Mouse (Mus musculus) c-Kit-positive CD71-negative TER-119-negative erythroid progenitor cells, embryonic 14.5 days (primary cell): Measurements from ENCODE around the gene Kcnc1.

ENCODE experiments used
- DNase-seq: peaks from one replicate; pipeline ENCODE4 v3.0.0-alpha.2; 2013; ENCODE audit warnings: low read depth

The Kcnc1 gene

DNA sequence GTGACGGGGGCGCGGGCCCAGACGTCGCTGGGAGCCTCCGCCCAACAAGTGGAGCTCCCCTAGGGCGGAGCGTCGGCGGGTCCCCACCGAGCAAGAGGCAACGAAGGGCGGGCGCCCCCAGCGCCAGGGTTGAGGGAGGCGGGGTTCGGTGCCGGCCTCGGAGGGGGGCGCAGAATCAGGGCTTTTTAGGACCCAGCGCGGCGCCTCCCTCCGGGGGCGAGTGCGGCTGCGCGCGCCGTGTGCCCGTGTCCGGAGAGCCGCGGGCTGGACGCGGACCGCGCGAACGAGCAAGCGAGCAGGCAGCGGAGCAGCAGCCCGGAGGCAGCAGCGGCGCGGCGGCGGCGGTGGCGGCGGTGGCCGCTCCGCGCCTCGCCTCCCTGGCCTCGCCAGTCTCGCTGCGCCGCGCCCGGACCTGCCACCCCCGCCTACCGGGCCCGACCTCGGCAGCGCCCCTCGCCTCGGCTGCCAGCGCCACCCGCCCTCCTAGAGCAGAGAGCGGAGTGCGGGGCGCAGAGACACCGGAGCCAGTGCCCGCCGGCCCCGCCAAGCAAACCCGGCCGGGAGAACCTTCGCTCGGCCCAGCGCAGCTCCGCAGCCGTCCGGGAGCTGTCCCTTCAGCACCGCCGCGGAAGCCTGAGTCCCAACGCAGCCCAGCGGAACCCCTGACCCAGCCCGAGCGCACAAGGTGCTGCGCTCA, at the start of gene Kcnc1:
Kcnc1 (plus strand) TSS at position 267 of the 697 bp plus-strand sequence.
- peak; percentile 56 for DNase-seq

DNA sequence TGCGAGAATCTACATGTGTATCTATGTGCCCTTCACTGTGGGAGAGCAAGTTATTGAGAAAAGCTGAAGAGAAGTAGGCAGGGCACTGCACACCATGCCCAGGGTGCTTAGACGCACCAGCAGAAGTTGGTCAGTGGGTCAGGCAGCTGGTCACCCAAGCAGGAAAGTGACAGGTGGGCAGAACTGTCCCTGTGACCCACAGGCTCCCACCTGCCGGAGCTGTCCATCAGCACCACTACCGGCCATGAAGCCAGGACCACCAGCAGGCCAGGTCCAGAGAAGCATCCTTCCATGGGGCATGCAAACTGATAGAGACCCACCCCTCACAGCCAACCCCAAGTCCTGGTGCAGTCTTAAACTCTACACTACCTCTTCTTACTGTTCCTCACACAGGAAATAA, 48.6 kb upstream of the Kcnc1 start:
- no peak for DNase-seq

DNA sequence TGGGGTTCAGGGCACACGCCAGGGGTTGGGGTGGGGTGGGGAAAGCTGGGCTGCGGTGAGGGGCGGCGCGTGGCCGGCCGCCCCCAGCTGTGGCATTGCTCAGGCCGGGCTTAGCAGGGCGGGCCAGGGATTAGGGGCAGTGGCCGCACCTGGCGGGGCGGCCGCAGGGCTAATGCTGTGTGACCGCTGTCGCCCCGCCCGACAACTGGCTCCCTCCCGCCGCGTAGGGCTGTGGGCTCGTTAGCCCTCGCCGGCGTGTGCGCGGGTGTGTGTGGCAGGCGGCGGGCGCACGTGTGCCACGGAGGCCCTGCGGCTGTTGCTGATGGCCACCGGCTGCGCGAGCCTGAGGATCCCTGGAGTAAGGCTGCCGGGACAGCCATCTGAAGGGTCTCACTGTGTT, 47.5 kb upstream of the Kcnc1 start:
- DNase-seq: no peak

DNA sequence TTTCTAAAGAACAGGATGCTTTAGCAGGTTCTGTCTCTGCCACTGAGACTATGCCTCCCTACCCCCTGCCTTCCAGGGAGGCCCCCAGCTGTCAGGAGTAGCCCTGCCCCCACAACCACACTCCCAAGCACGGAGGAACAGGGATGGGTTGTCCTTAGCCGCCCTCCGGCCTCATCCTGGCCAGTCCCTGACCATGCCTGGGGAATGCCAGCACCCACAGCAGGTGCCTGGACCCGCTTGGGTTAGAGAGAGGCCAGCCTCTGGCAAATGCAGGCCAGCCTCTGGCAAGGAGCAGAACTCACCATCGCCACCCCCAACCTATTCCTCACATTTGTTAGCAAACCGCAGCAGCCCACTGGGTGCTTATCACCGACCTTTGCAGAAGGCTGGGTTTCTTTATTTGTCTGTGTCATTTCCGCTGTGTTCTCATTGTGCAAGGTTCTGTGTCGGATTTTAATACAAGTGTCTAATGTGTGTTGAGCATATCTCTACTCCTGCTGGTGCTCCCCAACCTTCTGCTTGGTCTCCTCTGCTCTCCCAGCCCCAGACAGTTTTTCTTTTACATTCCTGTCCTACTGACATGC, 46.1 kb upstream of the Kcnc1 start:
- no peak for DNase-seq

DNA sequence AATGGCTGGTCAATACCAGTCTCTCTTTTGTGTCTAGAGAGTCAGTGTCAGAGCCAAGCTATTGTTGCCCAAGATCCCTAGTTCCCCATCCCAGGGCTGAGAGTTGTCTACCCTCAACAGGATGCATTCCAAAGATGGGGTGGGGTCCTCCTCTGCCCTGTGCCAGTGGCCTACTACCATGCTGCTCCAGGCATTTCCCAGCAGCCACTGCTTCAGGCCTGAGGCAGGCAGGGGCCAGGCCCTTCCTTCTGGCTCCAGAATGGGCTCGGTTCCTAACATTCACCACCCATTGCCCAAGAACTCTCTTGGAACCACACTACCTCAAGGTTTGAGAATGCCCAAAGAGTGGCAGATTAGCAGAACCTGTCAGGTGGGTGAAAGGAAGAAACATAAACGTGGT, 43.5 kb upstream of the Kcnc1 start:
- DNase-seq: no peak

DNA sequence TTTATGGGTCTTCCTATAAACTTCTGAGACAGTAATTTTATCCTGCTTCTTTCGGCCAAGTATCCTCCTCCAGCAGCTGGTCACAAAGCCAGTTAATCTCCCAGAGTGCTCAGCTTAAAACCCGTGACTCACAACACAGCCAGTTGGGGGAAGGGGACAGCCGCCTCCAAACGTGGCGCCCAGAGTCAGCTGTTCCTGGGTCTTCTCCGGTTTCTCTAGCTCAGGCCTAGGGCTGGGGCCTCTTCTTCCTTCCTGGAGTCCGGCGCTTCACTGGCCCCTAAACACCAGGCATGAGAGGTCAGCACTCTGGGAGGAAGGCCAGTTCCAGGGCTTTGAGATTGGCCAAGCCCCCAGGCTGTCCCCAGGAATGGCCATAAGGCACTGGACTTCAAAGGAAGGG, 43.1 kb upstream of the Kcnc1 start:
- no peak for DNase-seq

DNA sequence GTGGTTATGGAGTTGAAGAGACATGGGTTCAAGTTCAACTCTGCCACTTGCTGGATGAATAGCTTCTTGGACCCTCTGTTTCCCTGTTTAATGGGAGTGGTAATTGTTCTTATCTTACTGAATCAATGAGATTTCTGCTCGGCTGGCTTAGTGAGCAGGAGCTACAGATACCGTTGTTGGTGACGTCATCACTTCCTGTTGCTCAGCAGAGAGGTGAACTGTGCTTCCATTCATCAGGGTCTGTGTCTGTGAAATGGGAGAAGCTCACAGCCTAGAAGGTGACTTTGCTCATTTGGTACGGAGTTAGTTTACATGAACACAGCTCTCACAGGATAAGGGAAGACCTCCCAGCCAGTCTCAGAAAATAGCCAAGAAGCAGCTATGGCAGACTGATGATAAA, 42.4 kb upstream of the Kcnc1 start:
- DNase-seq: no peak

DNA sequence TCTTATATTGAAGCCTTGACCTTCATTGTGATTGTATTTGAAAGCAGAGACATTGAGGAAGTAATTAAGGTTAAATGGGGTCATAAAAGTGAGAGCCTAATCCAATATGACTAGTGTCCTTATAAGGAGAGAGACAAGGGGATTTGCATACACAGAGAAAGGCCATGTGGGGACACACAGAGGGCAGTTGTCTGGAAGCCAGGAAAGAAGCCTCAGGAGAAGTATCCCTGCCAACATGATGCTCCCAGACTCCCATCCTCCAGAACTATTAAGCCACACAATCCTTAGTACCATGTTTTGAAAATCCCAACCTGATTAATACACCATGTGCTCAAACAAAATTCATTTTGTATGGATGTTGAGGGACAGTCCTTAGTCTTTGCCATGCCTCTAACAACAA, 34.5 kb upstream of the Kcnc1 start:
- no peak for DNase-seq

DNA sequence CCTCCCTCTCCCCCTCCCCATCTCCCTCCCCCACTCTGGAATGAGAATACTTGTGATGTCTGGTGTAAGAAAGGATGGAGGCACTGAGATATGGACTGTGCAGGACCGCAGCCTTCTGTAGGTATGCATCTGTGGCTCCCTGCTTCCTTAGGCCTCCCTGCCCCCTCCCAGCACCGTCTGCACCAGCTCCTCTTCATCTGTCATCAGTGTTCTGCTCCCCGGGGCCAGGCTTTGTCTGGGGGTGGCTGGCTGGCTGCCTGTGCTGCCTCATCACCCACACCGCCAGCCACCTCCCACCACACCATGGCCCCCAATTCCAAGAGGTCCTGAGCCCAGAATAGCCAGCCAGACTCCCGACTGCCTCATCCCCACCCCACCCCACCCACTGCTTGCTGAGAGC, 32.1 kb upstream of the Kcnc1 start:
- no peak for DNase-seq

DNA sequence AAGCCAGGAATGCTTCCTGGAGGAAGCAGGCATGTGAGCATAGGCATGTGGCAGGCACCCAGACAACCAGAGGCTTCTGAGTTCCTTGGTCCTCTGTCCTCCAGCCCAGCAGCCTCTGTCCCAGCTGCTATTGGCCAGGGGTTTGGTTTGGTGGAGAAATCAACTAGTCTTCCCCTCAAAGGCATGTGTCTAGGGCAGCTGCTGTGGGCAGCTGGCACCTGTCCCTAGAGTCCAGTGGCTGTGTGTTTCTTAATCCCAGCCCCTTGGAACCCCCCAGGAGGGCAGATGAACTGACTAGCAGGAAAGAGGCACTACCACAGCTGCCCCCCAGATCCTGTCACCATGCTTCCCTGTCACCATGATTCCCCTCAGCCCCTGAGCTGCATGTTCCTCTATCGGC, 30.5 kb upstream of the Kcnc1 start:
- no peak for DNase-seq

DNA sequence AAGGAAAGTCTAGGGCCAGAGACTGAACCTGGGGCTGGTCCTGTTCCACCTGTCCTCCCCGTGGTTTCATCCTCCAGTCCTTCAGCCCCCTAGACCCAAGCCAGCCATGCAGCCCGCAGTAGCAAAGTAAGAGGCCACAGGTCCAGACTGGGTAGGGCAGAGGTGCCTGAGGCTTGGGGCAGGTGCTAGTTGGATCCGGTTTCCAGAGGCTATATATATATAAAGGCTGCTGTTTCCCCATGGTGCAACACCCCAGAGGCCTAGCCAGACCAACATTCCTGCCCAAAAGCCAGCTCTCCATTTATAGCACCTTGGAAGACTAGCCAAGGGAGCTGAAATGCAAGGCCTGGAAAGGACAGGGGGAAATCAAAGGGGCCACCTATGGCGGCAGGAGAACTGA, 25.2 kb upstream of the Kcnc1 start:
- no peak for DNase-seq

DNA sequence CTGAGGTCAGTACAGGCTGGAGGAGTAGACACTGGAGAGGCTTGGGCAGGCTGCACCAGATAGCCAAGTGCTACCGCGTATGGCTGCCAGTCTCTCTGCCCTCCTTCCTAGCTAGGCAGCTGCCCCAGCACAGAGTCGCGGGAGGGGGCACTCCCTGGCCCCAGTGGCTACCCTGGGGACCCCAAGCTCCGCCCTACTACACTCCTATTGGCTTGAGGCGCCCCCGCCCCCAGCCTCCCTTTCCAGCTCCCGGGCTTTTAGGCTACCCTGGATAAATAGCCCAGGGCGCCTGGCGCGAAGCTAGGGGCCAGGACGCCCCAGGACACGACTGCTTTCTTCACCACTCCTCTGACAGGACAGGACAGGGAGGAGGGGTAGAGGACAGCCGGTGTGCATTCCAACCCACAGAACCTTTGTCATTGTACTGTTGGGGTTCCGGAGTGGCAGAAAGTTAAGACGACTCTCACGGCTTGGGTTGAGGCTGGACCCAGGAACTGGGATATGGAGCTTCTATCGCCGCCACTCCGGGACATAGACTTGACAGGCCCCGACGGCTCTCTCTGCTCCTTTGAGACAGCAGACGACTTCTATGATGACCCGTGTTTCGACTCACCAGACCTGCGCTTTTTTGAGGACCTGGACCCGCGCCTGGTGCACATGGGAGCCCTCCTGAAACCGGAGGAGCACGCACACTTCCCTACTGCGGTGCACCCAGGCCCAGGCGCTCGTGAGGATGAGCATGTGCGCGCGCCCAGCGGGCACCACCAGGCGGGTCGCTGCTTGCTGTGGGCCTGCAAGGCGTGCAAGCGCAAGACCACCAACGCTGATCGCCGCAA, 19.9 kb upstream of the Kcnc1 start, which contains the start of gene Myod1:
Myod1 (plus strand) TSS at position 303 of the 836 bp plus-strand sequence.
- no peak for DNase-seq

DNA sequence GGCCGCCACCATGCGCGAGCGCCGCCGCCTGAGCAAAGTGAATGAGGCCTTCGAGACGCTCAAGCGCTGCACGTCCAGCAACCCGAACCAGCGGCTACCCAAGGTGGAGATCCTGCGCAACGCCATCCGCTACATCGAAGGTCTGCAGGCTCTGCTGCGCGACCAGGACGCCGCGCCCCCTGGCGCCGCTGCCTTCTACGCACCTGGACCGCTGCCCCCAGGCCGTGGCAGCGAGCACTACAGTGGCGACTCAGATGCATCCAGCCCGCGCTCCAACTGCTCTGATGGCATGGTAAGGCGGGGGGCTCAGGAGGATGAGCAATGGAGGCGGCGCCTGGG, 19.3 kb upstream of the Kcnc1 start:
- no peak for DNase-seq

DNA sequence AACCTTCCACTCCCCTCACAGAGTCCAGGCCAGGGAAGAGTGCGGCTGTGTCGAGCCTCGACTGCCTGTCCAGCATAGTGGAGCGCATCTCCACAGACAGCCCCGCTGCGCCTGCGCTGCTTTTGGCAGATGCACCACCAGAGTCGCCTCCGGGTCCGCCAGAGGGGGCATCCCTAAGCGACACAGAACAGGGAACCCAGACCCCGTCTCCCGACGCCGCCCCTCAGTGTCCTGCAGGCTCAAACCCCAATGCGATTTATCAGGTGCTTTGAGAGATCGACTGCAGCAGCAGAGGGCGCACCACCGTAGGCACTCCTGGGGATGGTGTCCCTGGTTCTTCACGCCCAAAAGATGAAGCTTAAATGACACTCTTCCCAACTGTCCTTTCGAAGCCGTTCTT, 18.2 kb upstream of the Kcnc1 start:
- no peak for DNase-seq

DNA sequence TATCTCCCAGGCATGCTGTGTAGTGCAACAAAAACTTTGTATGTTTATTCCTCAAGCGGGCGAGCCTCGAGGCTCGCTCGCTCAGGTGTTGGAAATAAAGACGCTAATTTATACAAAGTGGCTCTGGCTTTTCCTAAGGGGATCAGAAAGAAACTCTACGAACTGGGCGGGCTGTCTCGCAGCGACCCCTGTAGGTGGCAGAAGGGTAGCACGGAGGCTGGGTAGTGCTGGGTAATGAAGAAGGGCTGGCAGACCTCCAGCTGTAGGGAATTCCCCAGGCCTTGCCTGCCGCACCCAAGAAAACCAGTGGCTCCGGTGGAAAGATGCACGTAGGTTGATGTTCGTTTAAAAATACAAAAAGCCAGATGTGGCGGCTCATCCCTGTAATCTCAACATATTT, 17.3 kb upstream of the Kcnc1 start:
- DNase-seq: no peak

DNA sequence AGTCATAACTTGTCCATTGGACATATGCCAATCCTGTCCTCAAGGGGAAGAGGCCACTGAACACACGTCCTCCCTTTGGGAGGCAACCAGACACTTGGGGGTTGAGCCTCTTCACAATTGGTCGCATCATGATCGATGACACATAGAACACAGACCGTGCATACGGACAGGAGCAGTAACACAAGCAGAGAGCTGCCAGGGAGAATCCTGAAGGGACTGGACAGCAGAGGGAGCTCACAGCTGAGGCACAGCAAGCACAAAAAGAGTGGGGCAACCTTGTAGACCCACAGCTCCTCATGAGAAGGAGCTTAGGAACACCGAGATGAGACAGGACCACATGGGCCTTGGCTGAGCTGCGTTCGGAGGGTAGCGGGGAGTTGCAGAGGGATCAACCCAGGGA, 15.7 kb upstream of the Kcnc1 start:
- no peak for DNase-seq

DNA sequence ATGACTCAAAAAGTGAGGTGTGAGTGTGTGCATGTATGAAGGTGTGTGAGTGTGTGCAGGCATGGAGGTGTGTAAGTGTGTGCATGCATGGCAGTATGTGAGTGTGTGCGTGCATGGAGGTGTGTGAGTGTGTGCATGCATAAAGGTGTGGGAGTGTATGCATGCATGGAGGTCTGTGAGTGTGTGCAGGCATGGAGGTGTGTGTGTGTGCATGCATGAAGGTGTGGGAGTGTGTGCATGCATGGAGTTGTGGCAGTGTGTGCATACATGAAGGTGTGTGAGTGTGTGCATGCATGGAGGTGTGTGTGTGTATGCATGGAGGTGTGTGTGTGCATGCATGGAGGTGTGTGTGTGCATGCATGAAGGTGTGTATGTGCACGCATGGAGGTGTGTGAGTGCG, 8.9 kb upstream of the Kcnc1 start:
- no peak for DNase-seq

DNA sequence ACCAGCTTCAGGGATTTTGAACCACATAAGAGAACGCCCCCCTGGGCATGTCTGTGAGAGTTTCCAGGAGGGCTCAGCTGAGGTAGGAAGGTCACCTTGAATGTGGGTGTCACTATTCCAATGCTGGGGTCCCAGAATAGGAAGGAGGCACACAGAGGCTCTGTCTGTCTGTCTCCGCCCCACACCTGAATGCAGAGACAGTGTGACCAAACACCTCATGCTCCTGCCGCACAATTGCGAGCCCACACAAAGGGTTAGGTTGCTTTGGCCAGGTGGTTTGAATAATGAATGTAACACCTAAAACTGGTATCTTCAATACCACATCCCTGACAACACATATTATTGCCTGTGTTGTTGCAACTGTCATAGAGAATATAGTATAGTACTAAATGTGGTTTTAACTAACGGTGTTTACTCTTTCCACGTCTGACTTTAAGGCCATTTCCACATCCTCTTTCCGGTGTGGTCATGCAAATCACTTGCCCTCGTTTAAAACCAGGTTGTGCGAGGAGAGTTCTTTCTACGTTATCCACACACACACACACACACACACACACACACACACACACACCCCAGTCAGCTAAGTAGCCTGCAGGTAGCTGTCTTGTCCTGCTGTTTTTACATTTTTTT, 6.7 kb upstream of the Kcnc1 start:
- DNase-seq: no peak

DNA sequence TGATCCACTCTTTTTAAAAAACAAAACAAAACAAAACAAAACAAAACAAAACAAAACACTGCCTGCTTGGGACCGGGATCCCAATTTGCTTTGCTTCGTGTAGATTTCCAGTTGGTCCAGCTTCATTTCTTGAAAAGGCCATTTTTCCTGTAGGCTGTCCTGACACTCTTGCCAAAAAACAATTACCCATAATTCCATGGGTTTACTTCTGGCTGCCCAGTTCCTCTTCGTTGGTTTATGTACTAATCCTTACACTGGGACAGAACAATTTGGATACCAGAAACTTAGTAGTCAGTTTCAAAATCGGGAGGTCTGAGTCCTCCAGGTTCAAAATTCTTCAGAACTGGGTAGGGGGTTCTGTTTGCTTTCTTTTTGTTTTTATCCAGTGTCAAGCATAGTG, 6.1 kb upstream of the Kcnc1 start:
- no peak for DNase-seq

DNA sequence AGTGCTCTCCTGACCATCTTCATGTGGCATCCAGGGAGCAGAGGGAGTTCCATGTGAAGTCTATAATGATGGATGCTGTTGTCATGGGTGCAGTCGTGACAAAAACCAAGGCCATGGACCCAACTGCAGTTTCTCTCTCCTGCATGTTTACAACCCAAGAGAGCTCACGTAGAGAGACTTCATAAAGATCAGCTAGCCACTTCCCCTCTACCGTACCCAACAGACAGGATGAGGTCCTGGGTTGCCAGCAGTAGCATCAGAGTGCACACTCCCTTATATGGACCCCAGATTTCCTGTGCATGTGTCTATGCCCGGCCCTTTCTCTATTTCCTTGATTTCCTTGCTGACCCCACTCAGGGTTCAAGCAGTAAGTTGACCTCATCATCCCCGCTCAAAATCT, 4.6 kb upstream of the Kcnc1 start:
- DNase-seq: no peak

DNA sequence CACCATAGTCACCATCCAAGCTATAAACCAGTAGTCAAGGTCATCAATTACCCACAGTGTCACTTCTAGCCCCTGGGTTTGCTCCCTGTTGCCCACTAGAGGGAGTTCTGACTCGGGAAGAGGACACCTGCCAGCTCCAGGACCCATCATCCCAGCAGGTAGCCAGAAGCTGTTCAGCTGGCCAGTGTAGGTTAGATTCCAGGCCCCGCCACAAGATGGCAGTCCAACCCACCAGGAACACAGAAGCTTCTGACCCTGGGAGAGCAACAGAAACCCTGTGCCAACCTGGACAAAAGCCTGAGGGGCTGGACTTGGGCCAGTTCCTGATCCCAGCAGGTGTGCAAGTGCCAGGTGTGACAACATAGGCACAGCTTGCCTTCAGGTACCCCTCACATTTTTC, 3.2 kb upstream of the Kcnc1 start:
- DNase-seq: peak; percentile 50

DNA sequence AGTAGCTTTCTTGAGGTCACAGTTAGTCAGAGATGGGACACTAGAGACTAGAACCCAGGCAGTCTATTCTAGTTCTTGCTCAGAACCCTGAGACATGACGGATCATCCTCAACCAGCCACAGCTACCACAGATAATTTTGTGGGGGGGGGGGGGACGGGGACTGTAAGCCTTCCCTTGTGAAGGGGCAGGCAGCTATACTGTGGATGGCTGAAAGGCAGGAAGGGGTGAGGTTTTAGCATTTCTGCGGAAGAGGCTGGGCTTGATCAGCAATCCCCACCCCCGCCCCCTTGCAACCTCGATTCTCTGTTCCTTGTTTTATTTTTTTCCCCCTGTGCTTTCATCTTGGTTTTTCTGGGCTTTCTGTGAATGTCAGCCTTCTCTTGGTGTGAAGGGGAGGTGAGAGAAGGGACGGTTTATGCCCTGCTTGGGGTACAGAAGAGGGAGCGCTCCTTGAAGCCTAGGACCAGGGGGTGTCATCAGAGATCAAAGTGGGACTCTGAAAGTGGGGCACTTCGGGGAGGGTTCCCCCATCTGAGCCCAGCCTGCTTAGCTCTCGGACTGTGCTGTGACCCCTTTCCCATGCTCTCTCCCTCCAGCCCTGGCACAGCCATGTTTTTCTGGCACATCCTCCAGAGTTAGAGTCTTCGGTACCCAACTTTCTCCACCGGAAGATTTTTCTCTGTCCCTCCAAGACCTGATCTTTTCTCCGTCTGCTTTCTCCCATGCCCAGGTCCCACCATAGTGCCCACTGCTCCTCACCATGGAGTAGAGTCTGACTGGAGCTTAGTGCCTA, 2.4 kb upstream of the Kcnc1 start:
- no peak for DNase-seq
